Mouse (Mus musculus) limb, embryonic 14.5 days (tissue): ENCODE measurements at regions not wholly inside any gene's neighbourhood (a gene's known extent, or its start where the extent isn't known, plus 50 kb on each side); places are given as distances from the start of the nearest gene placed in this dataset.

Experiments
- ATAC-seq: fragments of 200-750 bp; cut with Nextera tagmentation; 2 replicates; pipeline ENCODE4 v1.8.0; 2017; ENCODE audit warnings: low read depth, moderate number of reproducible peaks, moderate TSS enrichment; ENCODE audit not compliant: low FRiP score
- DNase-seq: peaks from one replicate; pipeline ENCODE4 v3.0.0-alpha.2; 2015; ENCODE audit warnings: low spot score
- H3K27ac ChIP-seq: fragments of 300-500 bp; sonication (generic); replicated peaks from 2 replicates; pipeline ENCODE4 v1.5.1; 2014; ENCODE audit warnings: low read depth, mild to moderate bottlenecking, low read length, moderate library complexity, mixed read lengths
- H3K27me3 ChIP-seq: fragments of 300-500 bp; sonication (generic); 2 replicates; pipeline ENCODE4 v1.6.1; 2014; ENCODE audit warnings: low read length, mixed read lengths; ENCODE audit not compliant: control insufficient read depth, insufficient read depth
- H3K36me3 ChIP-seq: fragments of 300-500 bp; sonication (generic); 2 replicates; pipeline ENCODE4 v1.6.1; 2014; ENCODE audit warnings: mild to moderate bottlenecking, low read length, moderate library complexity, mixed read lengths; ENCODE audit not compliant: control insufficient read depth, insufficient read depth
- H3K4me1 ChIP-seq: fragments of 300-500 bp; sonication (generic); 2 replicates; pipeline ENCODE4 v1.6.1; 2014; ENCODE audit warnings: antibody characterized with exemption, low read length, mixed read lengths; ENCODE audit not compliant: control insufficient read depth, insufficient read depth
- H3K4me2 ChIP-seq: fragments of 300-500 bp; sonication (generic); replicated peaks from 2 replicates; pipeline ENCODE4 v1.6.1; 2014; ENCODE audit warnings: low read depth, mild to moderate bottlenecking, low read length, moderate library complexity; ENCODE audit not compliant: severe bottlenecking
- H3K4me3 ChIP-seq: fragments of 300-500 bp; sonication (generic); replicated peaks from 2 replicates; pipeline ENCODE4 v1.5.1; 2014; ENCODE audit warnings: low read length
- H3K9ac ChIP-seq: fragments of 300-500 bp; sonication (generic); 2 replicates; pipeline ENCODE4 v1.6.1; 2014; ENCODE audit warnings: mild to moderate bottlenecking, low read depth, low read length, moderate library complexity; ENCODE audit not compliant: severe bottlenecking
- H3K9me3 ChIP-seq: fragments of 300-500 bp; sonication (generic); 2 replicates; pipeline ENCODE4 v1.6.1; 2016; ENCODE audit warnings: low read length; ENCODE audit not compliant: control insufficient read depth
- POLR2A ChIP-seq: fragments of 200-500 bp; IDR thresholded peaks from 2 replicates; pipeline ENCODE4 v1.8.0; 2012; ENCODE audit warnings: inconsistent platforms, mild to moderate bottlenecking, moderate library complexity, borderline replicate concordance; ENCODE audit not compliant: insufficient read depth, insufficient read length; ENCODE audit errors: extremely low read depth
- WGBS: fragments of 180-500 bp; shearing (Covaris S2); extraction: QIAGEN DNeasy Blood & Tissue Kit; methylation state at CpG from one replicate; pipeline ENCODE4 v1.1.7; 2014; 5-methylcytosine and 5-hydroxymethylcytosine counted together

- H3K27me3 ChIP-seq, result no peaks in the 10 kb centered on the region
- DNase-seq (no peak), ATAC-seq (no peak)
- no peak overlapping the region for H3K4me3 ChIP-seq
- no peaks in the 10 kb centered on the region for H3K4me1 ChIP-seq
- no peak overlapping the region for H3K9ac ChIP-seq
- H3K36me3 ChIP-seq, result no peaks in the 10 kb centered on the region
- H3K4me2 ChIP-seq, result no peak overlapping the region
- no peaks in the 10 kb centered on the region for H3K9me3 ChIP-seq
- 74% methylated on average over 3 of the region's 3 CpGs for WGBS
- no peak for TF ChIP-seq POLR2A
- H3K27ac ChIP-seq, result no peak overlapping the region
Observed at GRCm38 (mm10) chr1:125307223-125307622, 128.3 kb downstream of the Actr3 start.

- Histone ChIP-seq H3K36me3 (no peaks in the 10 kb centered on the region), H3K9ac (no peak overlapping the region), H3K4me2 (no peak overlapping the region), H3K27ac (no peak overlapping the region), H3K27me3 (no peaks in the 10 kb centered on the region), H3K9me3 (no peaks in the 10 kb centered on the region), H3K4me1 (no peaks in the 10 kb centered on the region), H3K4me3 (no peak overlapping the region)
- 79% methylated on average over 5 of the region's 5 CpGs for WGBS
- ATAC-seq (no peak), DNase-seq (no peak)
- TF ChIP-seq POLR2A, result no peak
Observed at GRCm38 (mm10) chr1:125298520-125299090, 136.9 kb downstream of the Actr3 start.

DNA sequence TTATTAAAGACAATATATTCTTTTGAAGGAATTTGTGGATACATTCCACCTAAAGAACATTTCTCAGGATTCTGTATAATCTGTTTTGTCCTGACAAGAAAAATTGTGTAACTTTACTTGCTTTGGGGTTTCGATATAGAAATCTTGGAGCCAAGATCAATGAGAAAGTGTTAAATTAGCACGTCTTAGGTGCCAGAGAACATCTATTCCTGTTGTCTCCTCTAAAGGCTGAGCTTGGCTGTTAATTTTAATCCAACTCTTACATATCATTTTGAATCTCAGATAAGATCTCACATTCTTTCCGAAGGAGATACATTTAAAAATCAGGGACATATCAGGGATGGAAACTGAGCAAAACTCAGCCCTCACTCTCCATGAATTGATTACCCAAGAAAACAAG, 139.9 kb downstream of the Actr3 start:
- no peak for ATAC-seq
- 86% methylated on average over 3 of the region's 3 CpGs for WGBS

GRCm38 (mm10) chr1:125290320-125291021, 145.1 kb downstream of the Actr3 start:
- H3K36me3 ChIP-seq, result no peaks in the 10 kb centered on the region
- no peak overlapping the region for H3K4me3 ChIP-seq
- H3K27ac ChIP-seq, result no peak overlapping the region
- DNase-seq (no peak), ATAC-seq (no peak)
- no peaks in the 10 kb centered on the region for H3K4me1 ChIP-seq
- 89% methylated on average over 12 of the region's 12 CpGs for WGBS
- H3K9me3 ChIP-seq, result no peaks in the 10 kb centered on the region
- no peaks in the 10 kb centered on the region for H3K27me3 ChIP-seq
- TF ChIP-seq POLR2A, result no peak
- no peak overlapping the region for H3K9ac ChIP-seq
- no peak overlapping the region for H3K4me2 ChIP-seq

More for the DNA sequence above, 139.9 kb downstream of the Actr3 start:
- H3K27me3 ChIP-seq, result no peaks in the 10 kb centered on the region
- no peaks in the 10 kb centered on the region for H3K9me3 ChIP-seq
- no peak for DNase-seq
- no peak overlapping the region for H3K9ac ChIP-seq
- H3K27ac ChIP-seq, result no peak overlapping the region
- H3K4me2 ChIP-seq, result no peak overlapping the region
- H3K36me3 ChIP-seq, result no peaks in the 10 kb centered on the region
- H3K4me1 ChIP-seq, result no peaks in the 10 kb centered on the region
- H3K4me3 ChIP-seq, result no peak overlapping the region
- no peak for TF ChIP-seq POLR2A

DNA sequence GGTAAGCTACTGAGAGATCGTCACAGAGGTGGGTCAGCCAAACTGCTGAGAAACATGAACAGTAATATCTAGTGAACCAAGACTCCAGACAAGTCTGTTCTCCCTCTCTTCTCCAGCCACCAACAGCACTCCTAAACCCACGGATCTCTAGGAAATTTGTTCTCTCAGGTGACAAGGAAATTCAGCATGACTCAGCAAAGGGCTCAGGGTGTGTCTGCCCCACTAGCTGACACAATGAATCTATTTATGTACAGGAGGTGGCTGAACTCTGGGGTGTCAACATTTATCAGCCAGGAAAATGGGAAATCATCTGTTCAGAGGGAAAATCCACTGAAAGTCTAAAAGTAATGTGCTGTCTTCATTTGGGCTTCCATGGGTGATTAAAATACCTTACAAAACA, 149.2 kb downstream of the Actr3 start:
- no peak for DNase-seq
- no peak for ATAC-seq
- no peak for TF ChIP-seq POLR2A

More for the DNA sequence above, 149.2 kb downstream of the Actr3 start:
- H3K4me3 ChIP-seq, result no peak overlapping the region
- H3K9ac ChIP-seq, result no peak overlapping the region
- H3K9me3 ChIP-seq, result no peaks in the 10 kb centered on the region
- 57% methylated on average over 2 of the region's 2 CpGs for WGBS
- no peaks in the 10 kb centered on the region for H3K4me1 ChIP-seq
- H3K4me2 ChIP-seq, result no peak overlapping the region
- no peaks in the 10 kb centered on the region for H3K36me3 ChIP-seq
- no peaks in the 10 kb centered on the region for H3K27me3 ChIP-seq
- H3K27ac ChIP-seq, result no peak overlapping the region
